Mouse (Mus musculus) kidney, adult 2 months (tissue): ENCODE data around the gene Limch1.

Experiments used
- CTCF ChIP-seq: fragments of 200-500 bp; conservative IDR thresholded peaks from 2 replicates; pipeline ENCODE4 v1.5.1; 2011; ENCODE audit warnings: low read depth, mild to moderate bottlenecking, control low read depth, low read length, moderate library complexity, mixed read lengths; ENCODE audit not compliant: insufficient read depth, insufficient read length
- POLR2A ChIP-seq: fragments of 200-500 bp; IDR thresholded peaks from one replicate; pipeline ENCODE4 v1.6.1; 2011; ENCODE audit warnings: low read depth, low read length, control low read depth

DNA sequence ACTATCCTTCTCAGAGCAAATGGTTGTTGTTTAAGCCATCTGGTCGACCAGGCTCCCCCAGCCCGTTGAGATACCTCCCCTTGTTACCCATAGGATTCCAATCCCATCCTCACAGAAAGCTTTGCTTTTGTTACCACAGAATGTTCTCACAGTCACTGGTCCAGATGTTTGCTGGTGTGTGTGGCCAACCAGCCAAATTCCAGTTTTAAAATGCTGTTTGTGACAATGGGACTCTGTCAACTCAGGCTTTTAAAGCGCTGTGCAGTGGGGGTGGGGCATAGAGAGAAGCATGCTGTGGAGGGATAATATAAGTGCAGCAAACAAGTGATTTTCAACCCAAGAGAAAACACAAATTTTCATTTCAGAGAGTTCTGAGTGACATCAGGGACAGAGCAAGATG is 43.4 kb downstream of the Limch1 start:
- TF ChIP-seq POLR2A = no peak
- TF ChIP-seq CTCF = no peak
